In the genomic region with DNA sequence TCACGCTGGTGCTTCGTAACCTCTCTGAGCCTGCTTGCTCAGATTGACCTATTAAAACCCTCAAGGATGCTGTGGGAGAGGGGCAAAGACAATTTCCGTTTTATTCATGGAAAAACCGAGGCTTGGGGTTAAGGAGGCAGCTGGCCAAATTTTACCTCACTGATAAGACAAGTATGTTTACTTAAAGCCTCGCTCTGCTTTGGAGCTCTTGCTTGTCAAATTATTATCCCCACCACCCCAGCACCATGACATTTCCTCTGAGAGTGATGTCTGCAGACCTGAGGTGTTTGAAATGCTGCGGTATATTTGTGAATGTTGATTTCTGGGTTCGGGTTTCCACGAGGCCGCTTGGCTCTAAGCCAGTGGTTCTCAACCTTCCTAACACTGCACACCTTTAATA, we compare ENCODE assay signal across 8 mouse cellular contexts. TPM values are rescaled to one million over a fixed set of nuclear protein-coding genes. Genes with fewer than 3 reads are reported as not detected.
A peak's percentile ranks its signal among the peaks of the same experiment; 100 is the strongest.
DNase-seq lines count a peak whose midpoint lies in the region; ATAC-seq and TF ChIP-seq lines count a peak whose summit lies in the region.
"Had no signal": no experiment of that assay in that cellular context is flagged by ENCODE, and none has a peak within 500 bp of the region (broad histone marks: within the 10 kb centered on the region; RNA-seq: fewer than 3 reads in every experiment).

No protein-coding gene starts in this region.

- no peak for DNase-seq in neural tube, embryonic 11.5 days (ENCODE audit: low spot score)
- DNase-seq in neural tube, embryonic 10.5 days (ENCODE audit: extremely low spot score, low spot score): no peak
- DNase-seq in liver, embryonic 14.5 days (ENCODE audit: low read depth in 3 of 3, low spot score in 3 of 3): no peak
- DNase-seq in layer of hippocampus, postnatal 25 days (ENCODE audit: extremely low spot score in 1 of 2, low spot score in 1 of 2): no peak
- DNase-seq: adrenal gland, postnatal 10 days had no signal

- no peak for TF ChIP-seq CTCF in liver, embryonic 14.5 days (IDR thresholded peaks at IDR 0.05; ENCODE audit: low read depth)

- peaks cover 15% of the 10 kb centered on the region for H3K4me1 ChIP-seq in neural tube, embryonic 11.5 days (ENCODE audit: control insufficient read depth, insufficient read depth, low read length)
- peaks cover 40% of the 10 kb centered on the region for H3K4me1 ChIP-seq in heart, embryonic 15.5 days (replicated peaks)
- H3K4me1 ChIP-seq in liver, embryonic 14.5 days (replicated peaks; ENCODE audit: control insufficient read depth in 2 of 2, insufficient read depth in 2 of 2, low read length in 1 of 2): peaks cover 3 to 11% of the 10 kb centered on the region in 2 experiments; a peak in 3 of 4 replicates

- peak overlapping the region; percentile 87 for H3K4me3 ChIP-seq in neural tube, embryonic 11.5 days (ENCODE audit: low read depth, low read length)
- peak overlapping the region; percentile 87 for H3K4me3 ChIP-seq in heart, embryonic 15.5 days
- no peak overlapping the region for H3K4me3 ChIP-seq in liver, embryonic 14.5 days (ENCODE audit: insufficient read depth in 1 of 2, low read depth in 2 of 2, low read length in 2 of 2)

- no peaks in the 10 kb centered on the region for H3K27me3 ChIP-seq in neural tube, embryonic 11.5 days (ENCODE audit: control insufficient read depth, insufficient read depth, low read length)
- no peaks in the 10 kb centered on the region for H3K27me3 ChIP-seq in heart, embryonic 15.5 days
- H3K27me3 ChIP-seq in liver, embryonic 14.5 days (ENCODE audit: control insufficient read depth, insufficient read depth, low read length): no peaks in the 10 kb centered on the region

- no peaks in the 10 kb centered on the region for H3K9me3 ChIP-seq in neural tube, embryonic 11.5 days (ENCODE audit: control insufficient read depth, low read length)
- H3K9me3 ChIP-seq in heart, embryonic 15.5 days (replicated peaks): no peaks in the 10 kb centered on the region
- H3K9me3 ChIP-seq in liver, embryonic 14.5 days (ENCODE audit: control insufficient read depth, low read length): no peaks in the 10 kb centered on the region

- TF ChIP-seq EP300 in liver, embryonic 14.5 days (IDR thresholded peaks at IDR 0.05; ENCODE audit: low read depth): no peak

- peaks cover 7% of the 10 kb centered on the region for H3K36me3 ChIP-seq in neural tube, embryonic 11.5 days (ENCODE audit: control insufficient read depth, insufficient read depth, low read length)
- peaks cover 21% of the 10 kb centered on the region for H3K36me3 ChIP-seq in heart, embryonic 15.5 days
- no peaks in the 10 kb centered on the region; the same call in 1 of the 2 replicates for H3K36me3 ChIP-seq in liver, embryonic 14.5 days (replicated peaks; ENCODE audit: control insufficient read depth, insufficient read depth, low read depth)

- H3K4me2 ChIP-seq in neural tube, embryonic 11.5 days (ENCODE audit: low read depth): peak overlapping the region; percentile 90
- peak overlapping the region; percentile 88 for H3K4me2 ChIP-seq in heart, embryonic 15.5 days
- H3K4me2 ChIP-seq in liver, embryonic 14.5 days (ENCODE audit: low read depth): peak overlapping the region; percentile 13; the same call in 1 of the 2 replicates

- no peak overlapping the region for H3K27ac ChIP-seq in neural tube, embryonic 11.5 days (ENCODE audit: low read depth, low read length)
- H3K27ac ChIP-seq in heart, embryonic 15.5 days: peak overlapping the region; percentile 97
- no peak overlapping the region for H3K27ac ChIP-seq in liver, embryonic 14.5 days

- no peak for ATAC-seq in neural tube, embryonic 11.5 days (ENCODE audit: insufficient read depth, low FRiP score, low TSS enrichment)
- no peak; the same call in 1 of the 2 replicates for ATAC-seq in heart, embryonic 15.5 days (replicated peaks; ENCODE audit: insufficient number of reproducible peaks, insufficient read depth, low FRiP score, low read depth)
- no peak for ATAC-seq in liver, embryonic 14.5 days (ENCODE audit: insufficient read depth)
- ATAC-seq in megakaryocyte, adult 5-6 weeks (ENCODE audit: poor library complexity, severe bottlenecking): no peak
- no peak for ATAC-seq in frontal cortex, adult (ENCODE audit: low TSS enrichment)

- no peak overlapping the region; the same call in 1 of the 2 replicates for H3K9ac ChIP-seq in neural tube, embryonic 11.5 days (ENCODE audit: low read length)
- peak overlapping the region; percentile 91; the same call in 1 of the 2 replicates for H3K9ac ChIP-seq in heart, embryonic 15.5 days
- H3K9ac ChIP-seq in liver, embryonic 14.5 days (replicated peaks): no peak overlapping the region

- WGBS in neural tube, embryonic 11.5 days: 81% methylated on average over 9 of the region's 9 CpGs
- WGBS in heart, embryonic 15.5 days: 14% methylated on average over 9 of the region's 9 CpGs
- 41% methylated on average over 9 of the region's 9 CpGs for WGBS in liver, embryonic 14.5 days (ENCODE audit: insufficient replicate concordance)

RNA-seq across cellular contexts. Expression of a gene that starts 2.0 kb away (rescaled TPM):
- 37.7 and 37.9 TPM in 2 replicates for polyA plus RNA-seq in neural tube, embryonic 11.5 days (2014; fragmentation: Nextera tagmentation; extraction: Ambion mirVana)
- polyA plus RNA-seq in heart, embryonic 15.5 days (2015; fragmentation: Nextera tagmentation; extraction: Ambion mirVana): 40.8 and 48.7 TPM in 2 replicates
- 2.4 and 2.8 TPM in 2 replicates for polyA plus RNA-seq in liver, embryonic 14.5 days (2012; rRNA removed)
- 1.7 and 2.5 TPM in 2 replicates for polyA plus RNA-seq in liver, embryonic 14.5 days (2014; fragmentation: Nextera tagmentation; extraction: Ambion mirVana)
- total RNA-seq in megakaryocyte, adult 5-6 weeks (2015): 0.34 and 0.38 TPM in 2 replicates
- 0.07 and 0.24 TPM in 2 replicates for total RNA-seq in megakaryocyte, adult 5-6 weeks (2017)
- 1 to 10 TPM; 2.7 to 3.8 TPM for total RNA-seq in layer of hippocampus, postnatal 25 days (2021)

RNA-seq across cellular contexts. Expression of a gene that starts 14.2 kb away (rescaled TPM):
- polyA plus RNA-seq in neural tube, embryonic 11.5 days (2014; fragmentation: Nextera tagmentation; extraction: Ambion mirVana): 2.0 and 2.3 TPM in 2 replicates
- polyA plus RNA-seq in heart, embryonic 15.5 days (2015; fragmentation: Nextera tagmentation; extraction: Ambion mirVana): 1.3 and 1.7 TPM in 2 replicates
- polyA plus RNA-seq in liver, embryonic 14.5 days (2012; rRNA removed): 19.4 and 20.1 TPM in 2 replicates
- polyA plus RNA-seq in liver, embryonic 14.5 days (2014; fragmentation: Nextera tagmentation; extraction: Ambion mirVana): 19.8 and 21.5 TPM in 2 replicates
- total RNA-seq in megakaryocyte, adult 5-6 weeks (2015): 7.7 and 12.4 TPM in 2 replicates
- 7.7 and 15.2 TPM in 2 replicates for total RNA-seq in megakaryocyte, adult 5-6 weeks (2017)
- under 1 TPM in 1 of 2 experiments, not detected in 1; 0.62 TPM for total RNA-seq in layer of hippocampus, postnatal 25 days (2021)

RNA-seq across cellular contexts. Expression of a gene that starts 32.2 kb away (rescaled TPM):
- 1,610 and 1,750 TPM in 2 replicates for polyA plus RNA-seq in neural tube, embryonic 11.5 days (2014; fragmentation: Nextera tagmentation; extraction: Ambion mirVana)
- 1,057 and 1,253 TPM in 2 replicates for polyA plus RNA-seq in heart, embryonic 15.5 days (2015; fragmentation: Nextera tagmentation; extraction: Ambion mirVana)
- polyA plus RNA-seq in liver, embryonic 14.5 days (2012; rRNA removed): 986 and 1,878 TPM in 2 replicates
- 1,452 and 1,510 TPM in 2 replicates for polyA plus RNA-seq in liver, embryonic 14.5 days (2014; fragmentation: Nextera tagmentation; extraction: Ambion mirVana)
- 2,908 and 2,972 TPM in 2 replicates for total RNA-seq in megakaryocyte, adult 5-6 weeks (2015)
- total RNA-seq in megakaryocyte, adult 5-6 weeks (2017): 3,179 and 3,683 TPM in 2 replicates
- 100 to 1,000 TPM; 471 to 520 TPM for total RNA-seq in layer of hippocampus, postnatal 25 days (2021)

Comparison
In these comparisons a context has a peak if more than half of its experiments do, and no peak if none do; other contexts are left out.
1. H3K4me2 ChIP-seq: peak in every context shown above with its lines; median percentile 90 in neural tube, embryonic 11.5 days; 88 in heart, embryonic 15.5 days; 13 in liver, embryonic 14.5 days.
2. H3K4me3 ChIP-seq: peak in neural tube, embryonic 11.5 days (single experiment) and heart, embryonic 15.5 days (single experiment); none in liver, embryonic 14.5 days (0 of 2).
3. RNA of a gene that starts 2.0 kb away (polyA plus RNA-seq): 40.8 to 48.7 TPM in heart, embryonic 15.5 days and 37.7 to 37.9 TPM in neural tube, embryonic 11.5 days; 1.7 to 2.8 TPM in liver, embryonic 14.5 days; every median in the first group is over 10 times any median in the second.